Mouse (Mus musculus): ENCODE measurements around the gene Gcn1l1.
A peak's percentile ranks its signal among the peaks of the same experiment; 100 is the strongest.
"Not testable (repeated sequence)": the region's sequence is repeated elsewhere in the genome, so short reads cannot be mapped to it uniquely, and the experiment has no call there.

Gcn1l1 gene

DNA sequence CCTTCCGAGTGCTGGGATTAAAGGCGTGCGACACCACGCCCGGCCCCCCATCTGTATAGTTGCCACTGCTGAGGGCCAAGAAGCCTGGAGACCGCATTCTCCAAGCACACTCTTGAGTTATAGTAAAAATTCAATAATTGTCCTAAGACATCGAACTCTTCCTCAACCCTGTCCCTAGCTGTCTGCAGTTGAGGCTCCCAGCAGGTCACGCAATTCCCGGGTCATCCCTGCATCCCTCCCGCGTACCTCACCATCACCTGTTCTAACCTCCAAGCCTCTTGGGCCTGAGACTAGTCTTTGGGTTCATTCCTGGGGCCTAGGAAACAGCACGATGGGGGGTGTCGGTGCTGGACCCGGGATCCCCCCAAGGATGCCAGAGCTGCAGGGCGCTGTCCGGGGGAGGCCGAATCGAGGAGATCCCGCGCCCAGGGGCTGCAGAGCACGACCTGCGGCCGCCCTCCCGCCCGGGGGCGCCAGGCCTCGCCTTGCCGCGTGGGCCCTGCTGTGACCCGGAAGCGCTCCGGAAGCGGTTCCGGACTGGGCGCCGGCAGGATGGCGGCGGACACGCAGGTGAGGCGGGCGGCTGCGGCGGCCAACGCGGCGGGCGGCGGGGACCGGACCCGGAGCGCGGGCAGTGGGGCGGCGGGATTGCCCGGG, at the start of gene Gcn1l1:
Gene Gcn1l1 (plus strand): TSS at position 518 of the 657 bp plus-strand sequence.
- DNase-seq (ENCODE audit: low read depth), result peak; percentile 65

DNA sequence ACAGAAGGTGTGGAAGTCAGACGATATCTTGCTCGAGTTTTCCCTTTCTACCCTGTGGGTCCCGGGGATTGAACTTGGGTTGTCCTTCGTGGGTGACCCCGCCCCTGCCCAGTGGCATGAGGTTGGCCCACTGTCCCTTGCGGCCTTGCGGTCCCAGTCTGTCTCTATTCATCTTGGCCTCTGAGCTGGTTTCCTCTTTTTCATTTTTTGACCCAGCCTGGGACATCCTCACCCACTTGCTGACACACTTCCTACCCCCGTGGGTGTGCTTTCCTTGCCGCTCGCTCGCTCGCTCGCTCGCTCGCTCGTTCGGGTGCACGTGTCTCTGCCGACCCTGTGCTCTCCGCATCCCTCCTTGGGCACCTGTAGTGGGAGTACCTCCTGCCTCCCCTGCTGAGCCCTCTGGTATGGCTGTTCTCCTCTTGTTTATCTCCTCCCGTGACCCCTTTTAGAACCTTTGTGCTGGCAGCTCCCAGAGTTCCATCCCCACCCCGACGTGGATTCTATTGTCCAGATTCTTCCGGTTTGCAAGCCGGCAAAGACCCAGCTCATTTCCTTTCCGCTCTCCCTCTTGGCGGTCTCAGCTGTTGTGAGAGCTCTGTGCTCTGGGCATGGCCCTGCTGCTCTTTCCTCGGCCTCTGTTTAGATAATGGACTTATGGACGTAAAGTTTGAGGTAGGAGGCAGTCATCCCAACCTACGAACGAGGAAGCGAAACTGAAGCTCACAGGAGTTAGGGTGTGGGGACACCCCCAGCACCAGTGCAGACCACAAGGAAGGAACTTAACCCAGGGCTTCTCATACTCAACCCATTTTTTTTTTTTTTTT, 48.8 kb upstream of the Gcn1l1 start:
- no peak for DNase-seq (ENCODE audit: low read depth)

GRCm38 (mm10) chr5:115516908-115517307, 48.1 kb upstream of the Gcn1l1 start:
- no peak for DNase-seq (ENCODE audit: low read depth)

GRCm38 (mm10) chr5:115517501-115517900, 47.6 kb upstream of the Gcn1l1 start:
- DNase-seq (ENCODE audit: low read depth), result no peak

GRCm38 (mm10) chr5:115518214-115518613, 46.8 kb upstream of the Gcn1l1 start:
- DNase-seq (ENCODE audit: low read depth), result not testable (repeated sequence)

DNA sequence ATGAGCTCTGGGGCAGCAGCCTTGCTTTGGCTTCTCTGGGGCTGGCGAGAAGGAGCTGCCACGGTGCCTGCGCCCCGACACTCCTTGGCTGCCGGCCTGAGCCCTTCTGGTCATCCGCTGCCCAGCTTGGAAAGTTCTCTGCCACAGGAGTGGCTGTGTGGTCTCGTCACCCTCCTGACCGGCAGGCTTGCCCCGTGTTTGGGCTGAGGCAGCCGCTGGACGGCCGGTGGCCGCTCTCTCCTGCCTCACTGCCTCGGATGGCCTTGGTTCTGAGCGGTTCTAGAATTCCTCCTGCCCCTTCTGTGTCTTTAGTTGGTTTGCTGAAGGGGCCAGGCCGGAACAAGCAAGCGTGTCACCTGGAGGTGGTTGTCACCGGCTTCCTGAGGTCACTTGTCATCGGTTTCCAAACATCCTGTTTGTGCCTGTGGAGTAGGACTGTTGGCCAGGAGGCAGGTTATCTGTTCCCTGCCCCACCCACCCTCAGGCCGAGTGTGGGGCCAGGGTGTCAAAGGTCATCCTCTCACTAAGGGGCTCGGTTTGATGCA, 44.7 kb upstream of the Gcn1l1 start:
- DNase-seq (ENCODE audit: low read depth), result no peak

DNA sequence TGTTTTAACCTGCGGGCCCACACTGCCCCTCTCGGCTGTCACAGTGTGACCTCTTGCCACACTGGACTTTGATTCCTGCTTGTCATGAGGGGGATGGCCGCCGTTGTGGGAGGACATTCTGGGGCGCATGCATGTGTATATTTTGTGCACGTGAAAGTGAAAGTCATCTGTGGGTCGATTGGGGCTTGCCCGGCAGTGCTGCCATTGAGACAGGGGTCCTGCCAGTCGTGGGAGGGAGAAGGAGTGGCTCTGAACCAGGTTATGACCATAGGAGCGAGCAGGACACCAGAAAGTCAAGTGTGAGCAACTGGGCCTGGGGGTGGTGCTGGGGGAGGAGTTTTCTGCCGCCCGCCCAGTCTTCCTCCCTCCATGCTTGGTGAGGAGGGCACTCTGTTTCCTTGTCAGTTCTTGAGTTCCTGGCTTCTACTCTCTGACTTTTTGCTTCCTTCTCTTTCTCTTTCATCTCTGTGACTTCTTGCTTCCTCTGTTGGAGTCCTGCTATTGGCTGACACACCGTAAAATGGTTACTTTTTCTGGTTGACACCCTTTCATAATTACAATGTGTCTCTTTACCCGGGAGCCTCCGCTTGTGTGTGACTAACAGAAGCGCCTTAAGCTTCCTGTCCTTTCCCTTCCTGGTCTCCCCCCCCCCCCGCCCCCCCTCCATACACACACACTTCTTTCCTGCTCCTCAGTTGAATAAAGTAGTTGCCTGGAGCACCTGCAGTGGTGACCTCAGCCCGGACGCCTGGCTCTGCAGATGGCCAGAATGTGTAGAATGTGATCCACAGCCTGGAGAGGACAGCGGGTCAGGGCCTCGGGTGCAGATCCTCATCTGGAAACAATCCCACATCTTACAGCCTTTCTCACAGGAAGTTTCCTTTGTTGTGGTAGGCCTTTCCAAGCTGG, 43.2 kb upstream of the Gcn1l1 start:
- no peak for DNase-seq (ENCODE audit: low read depth)

DNA sequence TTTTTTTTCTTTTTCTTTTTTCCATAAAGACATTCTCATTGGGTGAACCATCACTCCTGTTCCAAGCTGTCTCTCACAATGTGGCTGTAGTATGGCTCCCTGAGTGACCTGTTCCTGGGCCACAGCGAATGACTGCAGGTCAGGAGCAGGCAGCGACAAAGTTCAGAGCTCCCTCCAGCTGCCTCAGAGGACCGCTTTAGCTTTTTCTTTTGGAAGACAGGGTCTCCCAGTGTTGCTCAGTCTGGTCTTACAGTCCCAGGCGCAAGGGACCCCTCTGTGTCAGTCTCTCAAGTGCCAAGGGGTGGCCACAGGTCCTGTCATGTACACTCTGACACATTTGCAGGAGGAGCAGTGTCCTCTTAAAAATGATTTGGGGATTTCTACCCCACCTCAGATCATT, 42.5 kb upstream of the Gcn1l1 start:
- DNase-seq (ENCODE audit: low read depth), result no peak

- DNase-seq (ENCODE audit: low read depth), result no peak
Measured at GRCm38 (mm10) chr5:115522981-115523499, 42.0 kb upstream of the Gcn1l1 start.

GRCm38 (mm10) chr5:115523971-115524370, 41.1 kb upstream of the Gcn1l1 start:
- no peak for DNase-seq (ENCODE audit: low read depth)

DNA sequence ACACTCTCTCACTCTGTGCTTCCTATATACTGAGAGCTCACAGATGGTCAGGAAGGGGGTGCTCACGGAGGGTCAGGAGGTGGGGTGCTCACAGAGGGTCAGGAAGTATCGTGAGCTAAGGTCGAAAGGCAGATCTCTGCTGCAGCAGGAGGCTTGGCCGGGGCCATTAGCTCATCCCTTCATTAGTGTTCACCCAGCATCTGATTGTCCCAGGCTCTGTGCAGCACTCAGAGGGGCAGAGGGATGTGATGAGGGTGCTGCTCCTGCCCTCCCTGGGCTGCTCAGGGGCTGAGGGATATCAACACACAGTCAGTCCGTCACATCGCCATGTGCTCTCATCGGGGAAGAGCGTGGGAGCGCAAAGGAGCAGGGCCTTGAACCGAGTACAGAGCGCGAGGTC, 40.6 kb upstream of the Gcn1l1 start:
- no peak for DNase-seq (ENCODE audit: low read depth)

- DNase-seq (ENCODE audit: low read depth), result no peak
Measured at GRCm38 (mm10) chr5:115525416-115525815, 39.6 kb upstream of the Gcn1l1 start.

DNA sequence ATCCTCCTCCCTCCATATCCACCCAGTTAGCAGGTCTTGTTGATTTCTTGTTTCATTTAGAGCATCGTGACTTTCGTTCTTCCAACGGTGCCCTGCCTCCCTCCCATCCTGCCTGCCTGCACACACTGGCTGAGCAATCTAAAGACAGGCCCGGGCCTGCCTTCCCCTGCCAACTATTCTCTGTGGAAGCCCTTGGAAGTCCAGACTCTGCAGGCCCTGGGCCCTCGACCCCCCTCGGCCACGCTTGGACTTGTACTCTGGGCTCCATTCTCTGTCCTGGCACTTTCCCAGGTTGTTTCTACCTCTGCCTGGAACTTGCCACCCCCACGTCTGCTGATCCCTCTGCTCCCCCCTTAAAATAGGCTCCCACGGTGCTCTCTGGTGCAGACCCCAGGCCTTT, 39.1 kb upstream of the Gcn1l1 start:
- no peak for DNase-seq (ENCODE audit: low read depth)

- no peak for DNase-seq (ENCODE audit: low read depth)
Measured at GRCm38 (mm10) chr5:115526456-115527202, 38.4 kb upstream of the Gcn1l1 start.

GRCm38 (mm10) chr5:115528128-115528527, 36.9 kb upstream of the Gcn1l1 start:
- DNase-seq (ENCODE audit: low read depth), result no peak

GRCm38 (mm10) chr5:115529364-115529741, 35.7 kb upstream of the Gcn1l1 start:
- no peak for DNase-seq (ENCODE audit: low read depth)

DNA sequence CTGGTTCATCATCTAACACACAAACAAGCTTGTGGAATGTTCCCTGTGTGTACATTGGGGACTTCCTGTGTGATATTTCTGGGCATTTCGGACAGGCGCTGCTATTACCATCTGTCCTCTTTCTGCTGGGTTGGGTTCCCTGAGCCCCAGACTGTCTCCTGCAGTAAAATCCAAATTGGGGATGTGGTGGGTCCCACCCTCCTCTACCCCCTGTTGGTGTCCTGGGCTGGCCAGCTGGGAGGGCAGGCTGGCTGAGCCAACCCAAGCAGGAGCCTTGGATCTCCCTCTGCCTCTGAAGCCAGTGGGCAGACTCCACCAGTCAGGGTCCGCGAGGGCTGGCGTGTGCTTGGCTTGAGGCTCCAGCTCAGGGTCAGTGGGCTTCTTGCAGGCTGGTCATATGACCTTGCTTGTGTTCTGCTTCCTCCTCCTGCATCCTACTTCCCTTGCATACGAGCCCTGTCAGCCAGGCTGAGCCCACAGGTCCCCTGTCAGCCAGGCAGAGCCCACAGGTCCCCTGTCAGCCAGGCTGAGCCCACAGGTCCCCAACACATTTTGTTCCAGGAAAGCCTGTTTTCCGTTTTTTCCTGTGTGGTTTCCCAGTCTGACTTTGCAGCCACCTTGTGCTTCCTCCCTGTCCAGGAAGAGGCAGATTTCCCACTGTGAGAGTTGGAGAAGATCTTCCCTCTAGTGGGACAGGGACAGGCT, 35.2 kb upstream of the Gcn1l1 start:
- DNase-seq (ENCODE audit: low read depth), result no peak

- DNase-seq (ENCODE audit: low read depth), result no peak
Measured at GRCm38 (mm10) chr5:115530447-115530809, 34.6 kb upstream of the Gcn1l1 start.

DNA sequence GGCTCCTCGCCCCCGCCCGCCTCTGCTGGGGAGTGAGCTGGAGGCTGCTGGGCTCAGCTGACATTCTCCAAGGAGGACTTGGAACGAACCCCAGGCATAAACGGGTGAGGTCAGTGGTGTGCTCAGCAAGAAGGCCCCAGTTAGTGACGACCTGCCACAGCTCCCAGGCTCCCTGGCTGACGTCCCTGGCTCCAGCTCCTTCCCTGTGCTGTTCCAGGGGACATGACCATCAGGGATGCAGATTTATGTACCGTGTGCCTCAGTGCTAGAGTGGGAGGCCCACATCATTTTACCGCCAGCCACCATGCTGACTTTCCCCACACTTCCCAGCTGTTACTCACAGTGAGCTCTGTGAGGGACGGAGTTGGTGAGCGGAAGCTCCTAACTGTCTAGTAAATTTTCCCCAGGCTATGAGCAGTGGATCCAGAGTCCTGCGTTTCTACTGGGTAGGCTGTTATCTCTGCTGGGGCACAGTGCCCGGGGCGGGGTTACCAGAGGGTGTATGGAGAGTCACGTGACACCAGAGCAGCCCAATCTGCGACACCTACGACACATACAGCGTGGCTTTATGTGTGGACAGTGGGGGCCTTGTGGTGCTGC, 33.3 kb upstream of the Gcn1l1 start:
- DNase-seq (ENCODE audit: low read depth), result peak; percentile 85

DNA sequence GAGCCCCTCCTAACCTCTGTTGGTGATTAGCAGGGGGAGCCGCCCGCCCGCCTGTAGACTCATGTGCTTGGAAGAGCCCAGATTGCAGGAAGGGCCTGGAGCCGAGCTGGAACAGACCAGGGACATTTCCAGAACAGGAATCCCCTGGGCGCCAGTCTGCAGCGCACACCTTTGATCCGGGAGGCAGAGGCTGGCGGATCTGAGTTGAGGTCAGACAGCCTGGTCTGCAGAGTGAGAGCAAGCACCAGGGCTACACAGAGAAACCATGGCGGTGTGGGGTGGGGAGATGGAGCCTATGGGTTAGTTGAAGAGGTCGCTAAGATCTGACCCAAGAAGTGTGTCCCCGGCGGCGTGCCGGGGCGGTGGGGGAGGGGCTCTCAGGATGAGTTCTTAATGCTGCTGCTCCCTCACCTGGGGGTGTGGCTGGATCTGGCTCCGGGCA, 30.7 kb upstream of the Gcn1l1 start:
- no peak for DNase-seq (ENCODE audit: low read depth)

Data from c-Kit-positive CD71-positive TER-119-negative erythroid progenitor cells, embryonic 14.5 days (primary cell).